In the genomic region with DNA sequence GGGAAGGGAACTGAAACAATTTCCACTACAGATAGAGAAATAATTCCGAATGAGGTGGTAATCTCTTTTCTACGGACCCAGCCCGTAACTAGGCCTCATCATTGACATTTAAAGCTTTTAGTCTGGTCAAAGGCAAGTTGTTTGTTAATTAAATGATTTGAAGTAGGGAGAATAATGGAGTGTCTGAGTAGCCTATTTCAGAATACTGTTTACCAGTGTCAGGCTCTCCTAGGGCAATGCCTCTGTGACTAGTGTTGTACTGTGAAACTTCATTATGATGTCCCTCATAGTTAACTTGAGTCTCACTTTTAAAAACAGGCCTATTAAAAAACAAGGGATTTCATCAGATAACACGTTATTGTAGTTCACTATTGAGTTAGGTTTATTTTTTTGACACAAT, we compare ENCODE assay signal across 8 mouse cellular contexts. TPM values are rescaled to one million over a fixed set of nuclear protein-coding genes. Genes with fewer than 3 reads are reported as not detected.
DNase-seq lines count a peak whose midpoint lies in the region; ATAC-seq lines count a peak whose summit lies in the region.

No protein-coding gene starts in this region.

- no peaks in the 10 kb centered on the region for H3K9me3 ChIP-seq in kidney, embryonic 16.5 days (ENCODE audit: low read length)
- no peaks in the 10 kb centered on the region for H3K9me3 ChIP-seq in hindbrain, embryonic 14.5 days (ENCODE audit: control insufficient read depth, low read length)
- no peaks in the 10 kb centered on the region for H3K9me3 ChIP-seq in midbrain, embryonic 16.5 days (replicated peaks; ENCODE audit: control insufficient read depth, low read length, poor library complexity, severe bottlenecking)

- H3K4me1 ChIP-seq in kidney, embryonic 16.5 days (ENCODE audit: insufficient read depth, low read length) = peaks cover 21% of the 10 kb centered on the region
- H3K4me1 ChIP-seq in brown adipose tissue, adult 24 weeks (ENCODE audit: control insufficient read depth, insufficient read depth, insufficient read length, low read length) = peaks cover 8% of the 10 kb centered on the region
- peaks cover 17% of the 10 kb centered on the region for H3K4me1 ChIP-seq in hindbrain, embryonic 14.5 days (replicated peaks; ENCODE audit: control insufficient read depth, insufficient read depth, low read length)
- peaks cover 19% of the 10 kb centered on the region for H3K4me1 ChIP-seq in midbrain, embryonic 16.5 days (ENCODE audit: control insufficient read depth, insufficient read depth, low read length)

- peak overlapping the region; percentile 95 for H3K4me3 ChIP-seq in kidney, embryonic 16.5 days (ENCODE audit: low read length)
- H3K4me3 ChIP-seq in brown adipose tissue, adult 24 weeks (ENCODE audit: insufficient read depth, low read depth, low read length) = peak overlapping the region; percentile 87
- peak overlapping the region; percentile 75 for H3K4me3 ChIP-seq in hindbrain, embryonic 14.5 days (replicated peaks; ENCODE audit: low read length)
- H3K4me3 ChIP-seq in midbrain, embryonic 16.5 days (ENCODE audit: low read depth, low read length) = peak overlapping the region; percentile 96

- ATAC-seq in kidney, embryonic 16.5 days (ENCODE audit: low FRiP score, low TSS enrichment) = no peak
- no peak for ATAC-seq in hindbrain, embryonic 14.5 days (ENCODE audit: low FRiP score)
- ATAC-seq in midbrain, embryonic 16.5 days = no peak

- peak overlapping the region; percentile 67 for H3K4me2 ChIP-seq in kidney, embryonic 16.5 days (replicated peaks; ENCODE audit: low read depth, low read length)
- H3K4me2 ChIP-seq in hindbrain, embryonic 14.5 days (replicated peaks) = peak overlapping the region; percentile 84
- H3K4me2 ChIP-seq in midbrain, embryonic 16.5 days (ENCODE audit: low read length) = peak overlapping the region; percentile 81

- H3K36me3 ChIP-seq in kidney, embryonic 16.5 days (ENCODE audit: insufficient read depth, low read length) = no peaks in the 10 kb centered on the region
- H3K36me3 ChIP-seq in hindbrain, embryonic 14.5 days (replicated peaks; ENCODE audit: control insufficient read depth, insufficient read depth) = no peaks in the 10 kb centered on the region
- H3K36me3 ChIP-seq in midbrain, embryonic 16.5 days (ENCODE audit: control insufficient read depth, insufficient read depth, low read length) = no peaks in the 10 kb centered on the region

- H3K27ac ChIP-seq in kidney, embryonic 16.5 days (ENCODE audit: low read length) = peak overlapping the region; percentile 99
- H3K27ac ChIP-seq in brown adipose tissue, adult 24 weeks (replicated peaks; ENCODE audit: low read depth, low read length) = peak overlapping the region; percentile 90
- H3K27ac ChIP-seq in hindbrain, embryonic 14.5 days = peak overlapping the region; percentile 98
- H3K27ac ChIP-seq in midbrain, embryonic 16.5 days (ENCODE audit: low read length) = peak overlapping the region; percentile 97

- H3K27me3 ChIP-seq in kidney, embryonic 16.5 days (ENCODE audit: insufficient read depth, low read length) = no peaks in the 10 kb centered on the region
- H3K27me3 ChIP-seq in hindbrain, embryonic 14.5 days (ENCODE audit: control insufficient read depth, insufficient read depth, low read length) = no peaks in the 10 kb centered on the region
- no peaks in the 10 kb centered on the region for H3K27me3 ChIP-seq in midbrain, embryonic 16.5 days (ENCODE audit: control insufficient read depth, insufficient read depth, low read depth, low read length)

- no peak for DNase-seq in kidney, postnatal 36 days
- DNase-seq in hindbrain, embryonic 14.5 days (ENCODE audit: low spot score) = no peak
- DNase-seq in cerebellum, adult 9-11 months = no peak
- DNase-seq in adrenal gland, postnatal 14 days = no peak
- DNase-seq in thymus, postnatal 10 days (ENCODE audit: low spot score in 2 of 2) = no peak

- H3K9ac ChIP-seq in kidney, embryonic 16.5 days (replicated peaks; ENCODE audit: low read length) = peak overlapping the region; percentile 95
- peak overlapping the region; percentile 92 for H3K9ac ChIP-seq in hindbrain, embryonic 14.5 days
- H3K9ac ChIP-seq in midbrain, embryonic 16.5 days (ENCODE audit: low read depth, low read length) = peak overlapping the region; percentile 98

- WGBS in kidney, embryonic 16.5 days = 1% methylated on average over 4 of the region's 4 CpGs
- WGBS in hindbrain, embryonic 14.5 days = 1% methylated on average over 4 of the region's 4 CpGs
- 1% methylated on average over 4 of the region's 4 CpGs for WGBS in midbrain, embryonic 16.5 days

RNA-seq across cellular contexts. Expression of a gene that starts 1.1 kb away (rescaled TPM):
- 158 and 173 TPM in 2 replicates for polyA plus RNA-seq in kidney, embryonic 16.5 days (2015; fragmentation: Nextera tagmentation; extraction: Ambion mirVana)
- 168 and 188 TPM in 2 replicates for polyA plus RNA-seq in brown adipose tissue, adult 24 weeks (2012; ENCODE audit: insufficient read depth, insufficient read length, missing spikeins)
- 153 and 159 TPM in 2 replicates for polyA plus RNA-seq in hindbrain, embryonic 14.5 days (2014; fragmentation: Nextera tagmentation; extraction: Ambion mirVana)
- 186 and 206 TPM in 2 replicates for polyA plus RNA-seq in midbrain, embryonic 16.5 days (2015; fragmentation: Nextera tagmentation; extraction: Ambion mirVana)
- total RNA-seq in adrenal gland, postnatal 14 days (2021) = 107 and 112 TPM in 2 replicates

RNA-seq across cellular contexts. Expression of a gene that starts 1.1 kb away (rescaled TPM):
- 101 and 106 TPM in 2 replicates for polyA plus RNA-seq in kidney, embryonic 16.5 days (2015; fragmentation: Nextera tagmentation; extraction: Ambion mirVana)
- 75.8 and 85.9 TPM in 2 replicates for polyA plus RNA-seq in brown adipose tissue, adult 24 weeks (2012; ENCODE audit: insufficient read depth, insufficient read length, missing spikeins)
- polyA plus RNA-seq in hindbrain, embryonic 14.5 days (2014; fragmentation: Nextera tagmentation; extraction: Ambion mirVana) = 201 and 237 TPM in 2 replicates
- 213 and 227 TPM in 2 replicates for polyA plus RNA-seq in midbrain, embryonic 16.5 days (2015; fragmentation: Nextera tagmentation; extraction: Ambion mirVana)
- 133 and 149 TPM in 2 replicates for total RNA-seq in adrenal gland, postnatal 14 days (2021)

RNA-seq across cellular contexts. Expression of a gene that starts 45.5 kb away (rescaled TPM):
- not detected in 2 replicates for polyA plus RNA-seq in kidney, embryonic 16.5 days (2015; fragmentation: Nextera tagmentation; extraction: Ambion mirVana)
- polyA plus RNA-seq in brown adipose tissue, adult 24 weeks (2012; ENCODE audit: insufficient read depth, insufficient read length, missing spikeins) = not detected in 2 replicates
- not detected in 2 replicates for polyA plus RNA-seq in hindbrain, embryonic 14.5 days (2014; fragmentation: Nextera tagmentation; extraction: Ambion mirVana)
- polyA plus RNA-seq in midbrain, embryonic 16.5 days (2015; fragmentation: Nextera tagmentation; extraction: Ambion mirVana) = not detected in 2 replicates
- total RNA-seq in adrenal gland, postnatal 14 days (2021) = not detected in 2 replicates
